Mouse (Mus musculus): ENCODE measurements around the gene Ccdc186. TPM values are rescaled to one million over a fixed set of nuclear protein-coding genes. Genes with fewer than 3 reads are reported as not detected.
"Not testable (repeated sequence)": the region's sequence is repeated elsewhere in the genome, so short reads cannot be mapped to it uniquely, and the experiment has no call there.

Ccdc186 gene
- polyA plus RNA-seq, 1 experiment from 2014 or later, result 28.0 TPM

DNA sequence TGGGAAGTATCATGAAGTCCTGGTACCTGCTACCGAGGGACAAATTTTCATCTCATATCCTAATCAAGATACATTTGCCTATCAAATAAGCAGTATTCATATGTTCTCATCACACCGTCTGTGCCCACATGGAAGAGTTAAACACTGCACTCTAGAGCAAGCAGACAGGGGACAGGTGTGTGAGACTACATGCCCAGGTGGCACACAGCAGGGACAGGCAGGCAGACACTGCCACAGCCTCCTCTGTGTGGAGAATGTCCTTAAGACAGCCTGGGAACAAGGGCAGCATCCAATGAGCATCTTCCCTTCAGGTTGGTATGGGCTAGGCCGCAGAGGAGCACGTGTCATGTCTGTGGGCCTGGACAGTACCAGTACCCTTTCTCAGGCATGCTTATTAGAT lies 59.3 kb downstream of the Ccdc186 start:
- no peaks in the 10 kb centered on the region for H3K4me1 ChIP-seq (replicated peaks; ENCODE audit: control insufficient read depth, insufficient read depth, low read length)
- no peak overlapping the region for H3K9ac ChIP-seq (ENCODE audit: low read length)
- H3K27ac ChIP-seq (ENCODE audit: low read length), result no peak overlapping the region
- 94% methylated on average over 4 of the region's 4 CpGs for WGBS
- H3K4me3 ChIP-seq (ENCODE audit: low read length), result no peak overlapping the region
- no peaks in the 10 kb centered on the region for H3K9me3 ChIP-seq (ENCODE audit: control insufficient read depth, low read length)
- H3K27me3 ChIP-seq (ENCODE audit: control insufficient read depth, insufficient read depth, low read depth, low read length), result no peaks in the 10 kb centered on the region
- no peaks in the 10 kb centered on the region for H3K36me3 ChIP-seq (ENCODE audit: control insufficient read depth, insufficient read depth, low read length)
- ATAC-seq (ENCODE audit: low read depth), result no peak
- no peak overlapping the region for H3K4me2 ChIP-seq (ENCODE audit: low read depth, low read length)

DNA sequence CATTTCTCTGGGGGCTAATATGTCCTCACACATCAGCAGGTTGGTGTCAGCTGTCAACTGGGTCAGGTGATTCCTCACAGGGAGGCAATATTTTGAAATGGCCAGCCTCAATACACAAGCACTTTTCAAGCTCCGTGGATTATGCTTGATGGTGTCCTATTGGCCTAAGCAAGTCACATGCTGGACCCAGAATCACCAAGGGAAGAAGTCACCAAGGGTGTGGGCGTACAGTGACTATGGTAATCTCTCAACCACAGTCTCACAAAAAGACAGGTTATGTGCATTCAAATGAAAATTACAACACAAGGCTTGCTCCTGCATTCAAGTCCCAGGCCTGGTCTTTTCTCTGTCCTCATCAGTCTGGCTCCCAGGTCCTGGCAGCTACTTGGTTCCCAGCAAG lies 60.3 kb downstream of the Ccdc186 start:
- no peak for ATAC-seq (ENCODE audit: low read depth)
- H3K4me1 ChIP-seq (replicated peaks; ENCODE audit: control insufficient read depth, insufficient read depth, low read length), result no peaks in the 10 kb centered on the region
- no peaks in the 10 kb centered on the region for H3K9me3 ChIP-seq (ENCODE audit: control insufficient read depth, low read length)
- H3K9ac ChIP-seq (ENCODE audit: low read length), result no peak overlapping the region
- no peak overlapping the region for H3K27ac ChIP-seq (ENCODE audit: low read length)
- H3K4me2 ChIP-seq (ENCODE audit: low read depth, low read length), result no peak overlapping the region
- H3K36me3 ChIP-seq (ENCODE audit: control insufficient read depth, insufficient read depth, low read length), result no peaks in the 10 kb centered on the region
- H3K27me3 ChIP-seq (ENCODE audit: control insufficient read depth, insufficient read depth, low read depth, low read length), result no peaks in the 10 kb centered on the region
- H3K4me3 ChIP-seq (ENCODE audit: low read length), result no peak overlapping the region
- 82% methylated on average over 2 of the region's 2 CpGs for WGBS

DNA sequence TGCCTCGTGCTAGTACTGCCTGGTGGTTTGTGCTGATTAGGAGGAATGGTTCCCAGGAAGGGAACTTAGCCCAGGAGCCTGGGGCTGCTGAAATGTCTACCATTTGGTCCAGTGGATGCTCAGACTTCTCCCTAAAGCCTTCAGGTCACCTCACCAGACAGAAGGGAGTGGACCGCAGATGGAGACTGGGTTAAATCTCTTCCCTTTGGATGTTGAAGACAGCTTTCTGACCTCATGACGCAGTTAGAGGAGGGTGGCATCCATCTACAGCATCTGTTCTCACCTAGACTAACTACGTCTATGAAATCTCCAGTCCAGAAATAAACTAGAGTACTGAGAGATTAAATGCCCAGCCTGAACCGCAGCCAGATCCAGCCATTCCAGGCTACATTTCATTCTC lies 60.9 kb downstream of the Ccdc186 start:
- ATAC-seq (ENCODE audit: low read depth), result no peak
- Histone ChIP-seq H3K27me3 (ENCODE audit: control insufficient read depth, insufficient read depth, low read depth, low read length) (no peaks in the 10 kb centered on the region), H3K4me3 (ENCODE audit: low read length) (no peak overlapping the region), H3K9ac (ENCODE audit: low read length) (no peak overlapping the region), H3K36me3 (ENCODE audit: control insufficient read depth, insufficient read depth, low read length) (no peaks in the 10 kb centered on the region), H3K4me2 (ENCODE audit: low read depth, low read length) (no peak overlapping the region), H3K9me3 (ENCODE audit: control insufficient read depth, low read length) (no peaks in the 10 kb centered on the region), H3K27ac (ENCODE audit: low read length) (no peak overlapping the region), H3K4me1 (replicated peaks; ENCODE audit: control insufficient read depth, insufficient read depth, low read length) (no peaks in the 10 kb centered on the region)
- WGBS, result 93% methylated on average over 5 of the region's 5 CpGs

DNA sequence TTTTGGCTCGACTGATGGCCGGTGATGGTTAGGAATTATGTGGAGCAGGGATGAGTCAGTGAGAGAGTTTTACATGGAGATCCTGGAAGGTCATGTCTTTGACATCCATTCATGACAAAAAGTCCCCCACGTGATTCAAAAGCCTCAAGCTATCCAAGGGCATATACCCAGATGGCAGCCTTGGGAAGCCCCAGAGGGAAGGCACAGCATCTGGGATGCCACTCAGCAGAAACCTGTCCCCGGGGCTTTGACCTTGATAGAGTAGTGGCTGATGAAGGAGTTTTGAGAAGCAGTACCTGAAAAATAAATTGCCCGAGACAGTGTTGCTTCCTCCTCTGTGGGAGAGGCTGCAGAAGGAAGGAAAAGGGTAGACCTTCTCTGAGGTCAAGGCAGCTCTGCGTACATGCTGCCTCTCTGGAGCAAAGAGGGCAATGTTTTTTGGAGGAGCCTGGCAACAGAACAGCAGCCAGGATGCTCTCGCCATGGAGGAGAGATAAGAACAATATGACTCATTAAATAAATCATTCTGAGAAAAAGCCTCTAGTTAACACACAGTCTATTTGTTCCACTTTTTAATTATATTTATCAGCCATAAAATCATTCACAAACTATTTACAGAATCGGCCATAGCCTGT lies 61.6 kb downstream of the Ccdc186 start:
- no peaks in the 10 kb centered on the region for H3K36me3 ChIP-seq (ENCODE audit: control insufficient read depth, insufficient read depth, low read length)
- H3K27me3 ChIP-seq (ENCODE audit: control insufficient read depth, insufficient read depth, low read depth, low read length), result no peaks in the 10 kb centered on the region
- H3K4me2 ChIP-seq (ENCODE audit: low read depth, low read length), result no peak overlapping the region
- 75% methylated on average over 8 of the region's 8 CpGs for WGBS
- no peak overlapping the region for H3K4me3 ChIP-seq (ENCODE audit: low read length)
- no peaks in the 10 kb centered on the region for H3K4me1 ChIP-seq (replicated peaks; ENCODE audit: control insufficient read depth, insufficient read depth, low read length)
- H3K27ac ChIP-seq (ENCODE audit: low read length), result no peak overlapping the region
- ATAC-seq (ENCODE audit: low read depth), result no peak
- H3K9ac ChIP-seq (ENCODE audit: low read length), result no peak overlapping the region
- H3K9me3 ChIP-seq (ENCODE audit: control insufficient read depth, low read length), result no peaks in the 10 kb centered on the region

DNA sequence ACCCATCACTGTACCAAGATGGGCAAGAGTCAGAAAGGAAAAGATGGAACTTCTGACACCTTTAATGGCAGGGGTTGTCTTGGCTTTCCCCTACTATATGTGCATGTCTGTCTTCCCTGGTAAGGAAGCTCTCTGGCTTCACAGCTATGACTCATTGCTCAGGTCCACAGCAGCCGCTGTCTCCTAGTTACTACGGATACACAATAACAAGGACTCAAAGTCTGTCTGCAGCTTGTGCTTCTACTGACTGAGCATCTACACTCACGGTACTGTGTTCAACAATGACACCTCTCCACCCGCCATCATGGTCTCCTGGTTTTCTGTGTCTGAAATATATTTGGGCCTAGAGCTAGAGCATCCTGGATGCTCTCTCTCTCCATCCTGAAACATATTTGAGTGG lies 62.2 kb downstream of the Ccdc186 start:
- H3K4me1 ChIP-seq (replicated peaks; ENCODE audit: control insufficient read depth, insufficient read depth, low read length), result no peaks in the 10 kb centered on the region
- no peaks in the 10 kb centered on the region for H3K9me3 ChIP-seq (ENCODE audit: control insufficient read depth, low read length)
- no peak overlapping the region for H3K4me2 ChIP-seq (ENCODE audit: low read depth, low read length)
- H3K36me3 ChIP-seq (ENCODE audit: control insufficient read depth, insufficient read depth, low read length), result no peaks in the 10 kb centered on the region
- H3K27ac ChIP-seq (ENCODE audit: low read length), result no peak overlapping the region
- H3K27me3 ChIP-seq (ENCODE audit: control insufficient read depth, insufficient read depth, low read depth, low read length), result no peaks in the 10 kb centered on the region
- H3K4me3 ChIP-seq (ENCODE audit: low read length), result no peak overlapping the region
- H3K9ac ChIP-seq (ENCODE audit: low read length), result no peak overlapping the region
- no peak for ATAC-seq (ENCODE audit: low read depth)
- WGBS, result 79% methylated on average over 4 of the region's 4 CpGs

DNA sequence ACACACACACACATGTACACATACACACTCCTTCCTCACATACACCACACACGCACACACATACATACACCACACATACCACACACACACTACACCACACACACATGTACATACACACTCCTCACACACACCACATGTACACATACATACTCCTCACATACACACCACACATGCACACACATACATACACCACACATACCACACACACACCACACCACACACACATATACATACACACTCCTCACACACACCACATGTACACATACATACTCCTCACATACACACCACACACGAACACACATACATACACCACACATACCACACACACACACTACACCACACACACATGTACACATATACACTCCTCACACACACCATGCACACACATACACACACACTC lies 63.7 kb downstream of the Ccdc186 start:
- H3K27me3 ChIP-seq (ENCODE audit: control insufficient read depth, insufficient read depth, low read depth, low read length), result no peaks in the 10 kb centered on the region
- no peak for ATAC-seq (ENCODE audit: low read depth)
- 93% methylated on average over 2 of the region's 2 CpGs for WGBS
- H3K27ac ChIP-seq (ENCODE audit: low read length), result no peak overlapping the region
- H3K9me3 ChIP-seq (ENCODE audit: control insufficient read depth, low read length), result no peaks in the 10 kb centered on the region
- H3K4me3 ChIP-seq (ENCODE audit: low read length), result no peak overlapping the region
- no peaks in the 10 kb centered on the region for H3K36me3 ChIP-seq (ENCODE audit: control insufficient read depth, insufficient read depth, low read length)
- no peak overlapping the region for H3K4me2 ChIP-seq (ENCODE audit: low read depth, low read length)
- no peak overlapping the region for H3K9ac ChIP-seq (ENCODE audit: low read length)
- H3K4me1 ChIP-seq (replicated peaks; ENCODE audit: control insufficient read depth, insufficient read depth, low read length), result no peaks in the 10 kb centered on the region

DNA sequence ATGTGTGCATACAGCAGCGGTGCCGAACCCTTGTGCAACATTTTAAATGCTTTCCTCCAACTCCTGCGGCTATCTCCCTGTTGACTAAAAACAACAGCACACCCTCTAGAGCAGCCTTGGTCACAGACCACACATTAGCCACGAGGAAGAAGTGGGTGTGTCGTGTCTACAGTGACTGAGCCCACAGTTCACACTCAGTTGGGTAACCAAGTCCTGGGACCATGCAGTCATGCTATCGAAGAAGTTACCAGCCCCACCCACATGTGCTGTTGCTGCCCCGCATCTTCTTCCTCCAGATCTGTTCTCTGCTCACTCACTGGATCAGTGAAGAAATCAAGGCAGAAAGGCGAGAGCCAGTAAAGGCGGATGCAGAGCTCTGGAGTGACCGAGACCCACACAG lies 65.6 kb downstream of the Ccdc186 start:
- 73% methylated on average over 10 of the region's 10 CpGs for WGBS
- Histone ChIP-seq H3K9ac (ENCODE audit: low read length) (no peak overlapping the region), H3K4me2 (ENCODE audit: low read depth, low read length) (no peak overlapping the region), H3K4me3 (ENCODE audit: low read length) (no peak overlapping the region), H3K4me1 (replicated peaks; ENCODE audit: control insufficient read depth, insufficient read depth, low read length) (no peaks in the 10 kb centered on the region), H3K9me3 (ENCODE audit: control insufficient read depth, low read length) (no peaks in the 10 kb centered on the region), H3K27ac (ENCODE audit: low read length) (no peak overlapping the region), H3K36me3 (ENCODE audit: control insufficient read depth, insufficient read depth, low read length) (no peaks in the 10 kb centered on the region), H3K27me3 (ENCODE audit: control insufficient read depth, insufficient read depth, low read depth, low read length) (no peaks in the 10 kb centered on the region)
- ATAC-seq (ENCODE audit: low read depth), result no peak

DNA sequence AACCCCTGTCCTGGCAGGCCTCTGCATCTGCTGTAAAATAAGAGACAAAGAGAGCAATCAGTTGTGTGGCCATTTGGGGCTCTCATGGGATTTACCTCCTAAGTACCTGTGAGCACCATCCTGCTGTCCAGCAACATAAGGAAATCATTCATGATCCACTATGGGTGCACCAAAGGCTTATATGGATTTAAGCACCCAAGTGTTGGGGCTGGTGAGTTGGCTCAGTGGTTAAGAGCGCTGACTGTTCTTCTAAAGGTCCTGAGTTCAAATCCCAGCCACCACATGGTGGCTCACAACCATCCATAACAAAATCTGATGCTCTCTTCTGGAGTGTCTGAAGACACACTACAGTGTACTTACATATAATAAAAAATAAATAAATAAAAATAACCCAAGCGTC lies 67.5 kb downstream of the Ccdc186 start:
- not testable (repeated sequence) for H3K9ac ChIP-seq (ENCODE audit: low read length); H3K27ac ChIP-seq (ENCODE audit: low read length); H3K4me2 ChIP-seq (ENCODE audit: low read depth, low read length); H3K9me3 ChIP-seq (ENCODE audit: control insufficient read depth, low read length); H3K36me3 ChIP-seq (ENCODE audit: control insufficient read depth, insufficient read depth, low read length); H3K4me1 ChIP-seq (replicated peaks; ENCODE audit: control insufficient read depth, insufficient read depth, low read length); H3K27me3 ChIP-seq (ENCODE audit: control insufficient read depth, insufficient read depth, low read depth, low read length); ATAC-seq (ENCODE audit: low read depth); H3K4me3 ChIP-seq (ENCODE audit: low read length)
- WGBS, result 90% methylated on average over 2 of the region's 2 CpGs

DNA sequence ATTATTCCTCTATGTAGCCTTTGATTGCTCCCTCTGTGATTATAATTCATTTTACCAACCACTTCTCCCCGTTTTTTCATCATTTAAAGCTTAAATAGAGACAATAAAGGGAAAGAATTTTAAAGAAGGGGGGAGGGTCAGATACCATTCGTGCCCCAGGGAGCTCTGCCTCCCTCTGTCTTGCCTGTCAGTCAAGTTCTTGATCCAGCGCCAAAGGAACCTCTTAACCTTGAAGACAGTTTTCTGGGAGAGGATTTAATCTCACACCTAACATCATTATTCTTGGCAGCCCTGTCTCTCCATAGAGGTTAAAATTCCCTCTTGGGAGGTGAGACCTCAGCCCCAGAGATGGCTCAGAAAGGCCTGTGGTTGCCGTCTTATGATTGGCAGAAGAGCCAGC lies 71.3 kb downstream of the Ccdc186 start:
- 34% methylated on average over 4 of the region's 4 CpGs for WGBS
- no peaks in the 10 kb centered on the region for H3K4me1 ChIP-seq (replicated peaks; ENCODE audit: control insufficient read depth, insufficient read depth, low read length)
- no peaks in the 10 kb centered on the region for H3K36me3 ChIP-seq (ENCODE audit: control insufficient read depth, insufficient read depth, low read length)
- no peak overlapping the region for H3K4me3 ChIP-seq (ENCODE audit: low read length)
- H3K4me2 ChIP-seq (ENCODE audit: low read depth, low read length), result no peak overlapping the region
- H3K9ac ChIP-seq (ENCODE audit: low read length), result no peak overlapping the region
- ATAC-seq (ENCODE audit: low read depth), result no peak
- H3K27me3 ChIP-seq (ENCODE audit: control insufficient read depth, insufficient read depth, low read depth, low read length), result no peaks in the 10 kb centered on the region
- H3K27ac ChIP-seq (ENCODE audit: low read length), result no peak overlapping the region
- H3K9me3 ChIP-seq (ENCODE audit: control insufficient read depth, low read length), result no peaks in the 10 kb centered on the region

DNA sequence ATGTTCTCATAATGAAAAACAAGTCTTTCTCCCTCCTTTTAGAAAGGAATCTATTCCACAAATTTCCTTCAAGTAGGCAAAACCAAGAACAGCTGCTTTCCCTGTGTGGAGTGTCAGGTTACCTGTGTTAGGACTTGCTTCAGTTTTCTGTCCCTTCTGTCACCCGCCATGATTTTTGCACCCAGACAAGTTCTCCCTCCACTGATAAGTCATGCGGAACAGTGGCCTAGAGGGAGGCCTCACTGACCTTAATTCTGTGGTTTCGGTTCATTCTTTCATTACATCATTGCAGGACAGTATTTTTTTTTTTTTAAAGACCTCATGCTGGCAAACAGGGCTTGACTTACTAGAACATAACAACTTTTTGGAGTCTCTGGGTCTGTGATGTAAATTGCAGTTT lies 72.6 kb downstream of the Ccdc186 start:
- Histone ChIP-seq H3K4me1 (replicated peaks; ENCODE audit: control insufficient read depth, insufficient read depth, low read length) (no peaks in the 10 kb centered on the region), H3K27ac (ENCODE audit: low read length) (no peak overlapping the region), H3K9ac (ENCODE audit: low read length) (no peak overlapping the region), H3K4me2 (ENCODE audit: low read depth, low read length) (no peak overlapping the region), H3K27me3 (ENCODE audit: control insufficient read depth, insufficient read depth, low read depth, low read length) (no peaks in the 10 kb centered on the region), H3K9me3 (ENCODE audit: control insufficient read depth, low read length) (no peaks in the 10 kb centered on the region), H3K36me3 (ENCODE audit: control insufficient read depth, insufficient read depth, low read length) (no peaks in the 10 kb centered on the region), H3K4me3 (ENCODE audit: low read length) (no peak overlapping the region)
- 35% methylated on average over 3 of the region's 3 CpGs for WGBS
- no peak for ATAC-seq (ENCODE audit: low read depth)
